Mouse (Mus musculus) testis, postnatal 14 days (tissue): Measurements from ENCODE around the gene Filip1l.

Experiments
- DNase-seq: peaks from one replicate; pipeline ENCODE4 v3.0.0; 2021; ENCODE audit warnings: low spot score

The Filip1l gene

GRCm38 (mm10) chr16:57437523-57438287, 84.8 kb downstream of the Filip1l start:
- no peak for DNase-seq

- DNase-seq = no peak
These were observed 85.4 kb downstream of the Filip1l start for GRCm38 (mm10) chr16:57438288-57438685.

- DNase-seq = no peak
These were observed 86.3 kb downstream of the Filip1l start for GRCm38 (mm10) chr16:57439206-57439605.

GRCm38 (mm10) chr16:57440706-57441437, 88.0 kb downstream of the Filip1l start:
- no peak for DNase-seq

- no peak for DNase-seq
These were observed 92.5 kb downstream of the Filip1l start for GRCm38 (mm10) chr16:57445096-57446094.

GRCm38 (mm10) chr16:57453009-57453408, 100.1 kb downstream of the Filip1l start:
- no peak for DNase-seq

GRCm38 (mm10) chr16:57454106-57454763, 101.3 kb downstream of the Filip1l start:
- DNase-seq = no peak

GRCm38 (mm10) chr16:57455573-57455972, 102.7 kb downstream of the Filip1l start:
- DNase-seq = peak; percentile 10

- no peak for DNase-seq
These were observed 103.1 kb downstream of the Filip1l start for GRCm38 (mm10) chr16:57456003-57456402.

GRCm38 (mm10) chr16:57465386-57465913, 112.6 kb downstream of the Filip1l start:
- no peak for DNase-seq

GRCm38 (mm10) chr16:57469301-57469700, 116.4 kb downstream of the Filip1l start:
- DNase-seq = no peak

GRCm38 (mm10) chr16:57469869-57470268, 117.0 kb downstream of the Filip1l start:
- no peak for DNase-seq

- DNase-seq = no peak
These were observed 117.5 kb downstream of the Filip1l start for GRCm38 (mm10) chr16:57470286-57470830.

- DNase-seq = no peak
These were observed 118.2 kb downstream of the Filip1l start for GRCm38 (mm10) chr16:57471071-57471470.

- no peak for DNase-seq
These were observed 120.7 kb downstream of the Filip1l start for GRCm38 (mm10) chr16:57473415-57474085.

GRCm38 (mm10) chr16:57478451-57478850, 125.6 kb downstream of the Filip1l start:
- DNase-seq = no peak

- no peak for DNase-seq
These were observed 126.9 kb downstream of the Filip1l start for GRCm38 (mm10) chr16:57479776-57480175.

GRCm38 (mm10) chr16:57482264-57482663, 129.4 kb downstream of the Filip1l start:
- DNase-seq = no peak

- DNase-seq = no peak
These were observed 130.0 kb downstream of the Filip1l start for GRCm38 (mm10) chr16:57482911-57483310.

- no peak for DNase-seq
These were observed 130.6 kb downstream of the Filip1l start for GRCm38 (mm10) chr16:57483503-57483902.
